Mouse (Mus musculus) midbrain, embryonic 16.5 days (tissue): Measurements from ENCODE around the gene Etfa. TPM values are rescaled to one million over a fixed set of nuclear protein-coding genes. Genes with fewer than 3 reads are reported as not detected.

Source experiments
- ATAC-seq: fragments of 200-750 bp; cut with Nextera tagmentation; 2 replicates; pipeline ENCODE4 v1.8.0; 2017; ENCODE audit warnings: moderate TSS enrichment
- H3K27ac ChIP-seq: fragments of 300-500 bp; sonication (generic); 2 replicates; pipeline ENCODE4 v1.5.1; 2014; ENCODE audit warnings: mild to moderate bottlenecking, low read length, mixed read lengths
- H3K27me3 ChIP-seq: fragments of 300-500 bp; sonication (generic); 2 replicates; pipeline ENCODE4 v1.6.1; 2014; ENCODE audit warnings: low read depth, low read length, mixed read lengths; ENCODE audit not compliant: control insufficient read depth, insufficient read depth
- H3K36me3 ChIP-seq: fragments of 300-500 bp; sonication (generic); 2 replicates; pipeline ENCODE4 v1.6.1; 2014; ENCODE audit warnings: mild to moderate bottlenecking, low read length, moderate library complexity, mixed read lengths; ENCODE audit not compliant: control insufficient read depth, insufficient read depth
- H3K4me1 ChIP-seq: fragments of 300-500 bp; sonication (generic); 2 replicates; pipeline ENCODE4 v1.6.1; 2014; ENCODE audit warnings: mild to moderate bottlenecking, low read length, mixed read lengths; ENCODE audit not compliant: control insufficient read depth, insufficient read depth
- H3K4me2 ChIP-seq: fragments of 300-500 bp; sonication (generic); 2 replicates; pipeline ENCODE4 v1.6.1; 2014; ENCODE audit warnings: mild to moderate bottlenecking, low read length, mixed read lengths
- H3K4me3 ChIP-seq: fragments of 300-500 bp; sonication (generic); 2 replicates; pipeline ENCODE4 v1.5.1; 2014; ENCODE audit warnings: low read depth, mild to moderate bottlenecking, low read length, moderate library complexity, mixed read lengths
- H3K9ac ChIP-seq: fragments of 300-500 bp; sonication (generic); 2 replicates; pipeline ENCODE4 v1.6.1; 2014; ENCODE audit warnings: low read depth, low read length, mixed read lengths
- H3K9me3 ChIP-seq: fragments of 300-500 bp; sonication (generic); replicated peaks from 2 replicates; pipeline ENCODE4 v1.6.1; 2014; ENCODE audit warnings: mild to moderate bottlenecking, low read length, mixed read lengths; ENCODE audit not compliant: control insufficient read depth, poor library complexity, severe bottlenecking
- WGBS: fragments of 180-500 bp; shearing (Covaris S2); extraction: QIAGEN DNeasy Blood & Tissue Kit; methylation state at CpG from one replicate; pipeline ENCODE4 v1.1.7; 2014; 5-methylcytosine and 5-hydroxymethylcytosine counted together
- polyA plus RNA-seq: library from polyadenylated mRNA; unstranded; fragments of >200 nt; fragmentation: Nextera tagmentation; extraction: Ambion mirVana; gene quantifications from 2 replicates; pipeline ENCODE4 v1.2.1, GENCODE M21; 2015

Gene Etfa
- polyA plus RNA-seq, result 77.1 and 81.2 TPM in 2 replicates

- Histone ChIP-seq H3K4me2 (peak within 1 kb of the TSS; percentile 96), H3K36me3 (no peaks in the 10 kb centered on the region), H3K9me3 (no peaks in the 10 kb centered on the region), H3K27ac (peak within 1 kb of the TSS; percentile 63), H3K4me1 (peaks cover 8% of the 10 kb centered on the region; the same call in 1 of the 2 replicates), H3K9ac (peak within 1 kb of the TSS; percentile 82), H3K4me3 (peak within 1 kb of the TSS; percentile 70), H3K27me3 (peaks cover 14% of the 10 kb centered on the region)
- WGBS, result under 1% methylated on average over 46 of the region's 47 CpGs
- peak; percentile 100 for ATAC-seq
Measured at GRCm38 (mm10) chr9:55512027-55512543, at the start of gene Etfa. Etfa (minus strand) TSS chr9:55512243.

- no peaks in the 10 kb centered on the region for H3K27me3 ChIP-seq
- 100% methylated on average over 1 of the region's 1 CpGs for WGBS
- no peak overlapping the region for H3K4me3 ChIP-seq
- H3K36me3 ChIP-seq, result no peaks in the 10 kb centered on the region; the same call in 1 of the 2 replicates
- H3K9me3 ChIP-seq, result no peaks in the 10 kb centered on the region
- no peak overlapping the region for H3K4me2 ChIP-seq
- H3K27ac ChIP-seq, result no peak overlapping the region
- H3K9ac ChIP-seq, result no peak overlapping the region
- ATAC-seq, result no peak
- H3K4me1 ChIP-seq, result no peaks in the 10 kb centered on the region
Measured at GRCm38 (mm10) chr9:55560960-55561359, 48.9 kb upstream of the Etfa start.

- H3K9ac ChIP-seq, result no peak overlapping the region
- no peaks in the 10 kb centered on the region for H3K9me3 ChIP-seq
- ATAC-seq, result no peak
- no peak overlapping the region for H3K4me3 ChIP-seq
- peaks cover 10% of the 10 kb centered on the region for H3K27me3 ChIP-seq
- H3K27ac ChIP-seq, result no peak overlapping the region
- no peak overlapping the region for H3K4me2 ChIP-seq
- no peaks in the 10 kb centered on the region for H3K4me1 ChIP-seq
- 76% methylated on average over 1 of the region's 1 CpGs for WGBS
- H3K36me3 ChIP-seq, result no peaks in the 10 kb centered on the region; the same call in 1 of the 2 replicates
Measured at GRCm38 (mm10) chr9:55554986-55555385, 42.9 kb upstream of the Etfa start.

GRCm38 (mm10) chr9:55549302-55549890 is 37.4 kb upstream of the Etfa start:
- no peaks in the 10 kb centered on the region for H3K36me3 ChIP-seq
- 12% methylated on average over 16 of the region's 16 CpGs for WGBS
- no peak for ATAC-seq

GRCm38 (mm10) chr9:55548871-55549270 is 36.8 kb upstream of the Etfa start:
- Histone ChIP-seq H3K36me3 (no peaks in the 10 kb centered on the region), H3K27ac (no peak overlapping the region), H3K4me3 (no peak overlapping the region), H3K9me3 (no peaks in the 10 kb centered on the region), H3K4me2 (no peak overlapping the region), H3K4me1 (peaks cover 13% of the 10 kb centered on the region), H3K9ac (no peak overlapping the region), H3K27me3 (peaks cover 50% of the 10 kb centered on the region)
- ATAC-seq, result no peak
- 19% methylated on average over 3 of the region's 3 CpGs for WGBS

More at GRCm38 (mm10) chr9:55549302-55549890, 37.4 kb upstream of the Etfa start:
- Histone ChIP-seq H3K4me2 (no peak overlapping the region), H3K27me3 (peaks cover 50% of the 10 kb centered on the region), H3K9ac (no peak overlapping the region), H3K9me3 (no peaks in the 10 kb centered on the region), H3K27ac (no peak overlapping the region), H3K4me1 (peaks cover 9% of the 10 kb centered on the region), H3K4me3 (no peak overlapping the region)

GRCm38 (mm10) chr9:55546176-55547010 is 34.4 kb upstream of the Etfa start:
- Histone ChIP-seq H3K27ac (no peak overlapping the region), H3K4me3 (peak overlapping the region; percentile 2), H3K27me3 (peaks cover 51% of the 10 kb centered on the region), H3K9ac (no peak overlapping the region), H3K9me3 (no peaks in the 10 kb centered on the region), H3K4me2 (peak overlapping the region; percentile 26), H3K36me3 (no peaks in the 10 kb centered on the region), H3K4me1 (peaks cover 19% of the 10 kb centered on the region)
- WGBS, result 2% methylated on average over 63 of the region's 63 CpGs
- ATAC-seq, result peak; percentile 23; the same call in 1 of the 2 replicates

- Histone ChIP-seq H3K4me3 (no peak overlapping the region), H3K36me3 (no peaks in the 10 kb centered on the region), H3K27ac (no peak overlapping the region), H3K27me3 (peaks cover 49% of the 10 kb centered on the region), H3K9me3 (no peaks in the 10 kb centered on the region), H3K4me1 (peaks cover 22% of the 10 kb centered on the region), H3K4me2 (no peak overlapping the region), H3K9ac (no peak overlapping the region)
- no peak for ATAC-seq
- 5% methylated on average over 41 of the region's 41 CpGs for WGBS
Measured at GRCm38 (mm10) chr9:55545556-55546175, 33.6 kb upstream of the Etfa start.

GRCm38 (mm10) chr9:55544861-55545555 is 33.0 kb upstream of the Etfa start:
- no peaks in the 10 kb centered on the region for H3K36me3 ChIP-seq
- H3K27me3 ChIP-seq, result peaks cover 47% of the 10 kb centered on the region
- 1% methylated on average over 30 of the region's 30 CpGs for WGBS
- peaks cover 23% of the 10 kb centered on the region for H3K4me1 ChIP-seq
- H3K9ac ChIP-seq, result no peak overlapping the region
- no peak overlapping the region for H3K27ac ChIP-seq
- H3K9me3 ChIP-seq, result no peaks in the 10 kb centered on the region
- H3K4me3 ChIP-seq, result no peak overlapping the region
- H3K4me2 ChIP-seq, result no peak overlapping the region
- no peak for ATAC-seq
